Mouse (Mus musculus) embryonic facial prominence, embryonic 14.5 days (tissue): ENCODE measurements around the gene Per1. TPM values are rescaled to one million over a fixed set of nuclear protein-coding genes. Genes with fewer than 3 reads are reported as not detected.

Experiments
- ATAC-seq: fragments of 200-750 bp; cut with Nextera tagmentation; 2 replicates; pipeline ENCODE4 v1.8.0; 2017; ENCODE audit warnings: low read depth, moderate number of reproducible peaks, moderate TSS enrichment
- DNase-seq: peaks from one replicate; pipeline ENCODE4 v3.0.0-alpha.2; 2015; ENCODE audit warnings: low spot score
- H3K27ac ChIP-seq: fragments of 300-500 bp; sonication (generic); replicated peaks from 2 replicates; pipeline ENCODE4 v1.5.1; 2014; ENCODE audit warnings: low read depth, mild to moderate bottlenecking, low read length, moderate library complexity
- H3K27me3 ChIP-seq: fragments of 300-500 bp; sonication (generic); replicated peaks from 2 replicates; pipeline ENCODE4 v1.6.1; 2014; ENCODE audit warnings: low read length; ENCODE audit not compliant: control insufficient read depth, insufficient read depth
- H3K36me3 ChIP-seq: fragments of 300-500 bp; sonication (generic); 2 replicates; pipeline ENCODE4 v1.6.1; 2014; ENCODE audit warnings: low read length, mixed read lengths; ENCODE audit not compliant: control insufficient read depth, insufficient read depth
- H3K4me1 ChIP-seq: fragments of 300-500 bp; sonication (generic); 2 replicates; pipeline ENCODE4 v1.6.1; 2014; ENCODE audit warnings: antibody characterized with exemption, low read length; ENCODE audit not compliant: control insufficient read depth, insufficient read depth
- H3K4me2 ChIP-seq: fragments of 300-500 bp; sonication (generic); 2 replicates; pipeline ENCODE4 v1.6.1; 2014; ENCODE audit warnings: low read depth, mild to moderate bottlenecking, low read length, moderate library complexity, mixed read lengths
- H3K4me3 ChIP-seq: fragments of 300-500 bp; sonication (generic); 2 replicates; pipeline ENCODE4 v1.5.1; 2014; ENCODE audit warnings: low read depth, mild to moderate bottlenecking, low read length
- H3K9ac ChIP-seq: fragments of 300-500 bp; sonication (generic); 2 replicates; pipeline ENCODE4 v1.6.1; 2014; ENCODE audit warnings: low read depth, mild to moderate bottlenecking, low read length, moderate library complexity, mixed read lengths
- H3K9me3 ChIP-seq: fragments of 300-500 bp; sonication (generic); 2 replicates; pipeline ENCODE4 v1.6.1; 2016; ENCODE audit warnings: low read length; ENCODE audit not compliant: control insufficient read depth
- WGBS: fragments of 180-500 bp; shearing (Covaris S2); extraction: QIAGEN DNeasy Blood & Tissue Kit; methylation state at CpG from one replicate; pipeline ENCODE4 v1.1.7; 2014; 5-methylcytosine and 5-hydroxymethylcytosine counted together
- polyA plus RNA-seq: library from polyadenylated mRNA; unstranded; fragments of >200 nt; fragmentation: Nextera tagmentation; extraction: Ambion mirVana; gene quantifications from 2 replicates; pipeline ENCODE4 v1.2.1, GENCODE M21; 2014

Gene Per1
- polyA plus RNA-seq, 1 experiment from 2014 or later, result 28.2 TPM

DNA sequence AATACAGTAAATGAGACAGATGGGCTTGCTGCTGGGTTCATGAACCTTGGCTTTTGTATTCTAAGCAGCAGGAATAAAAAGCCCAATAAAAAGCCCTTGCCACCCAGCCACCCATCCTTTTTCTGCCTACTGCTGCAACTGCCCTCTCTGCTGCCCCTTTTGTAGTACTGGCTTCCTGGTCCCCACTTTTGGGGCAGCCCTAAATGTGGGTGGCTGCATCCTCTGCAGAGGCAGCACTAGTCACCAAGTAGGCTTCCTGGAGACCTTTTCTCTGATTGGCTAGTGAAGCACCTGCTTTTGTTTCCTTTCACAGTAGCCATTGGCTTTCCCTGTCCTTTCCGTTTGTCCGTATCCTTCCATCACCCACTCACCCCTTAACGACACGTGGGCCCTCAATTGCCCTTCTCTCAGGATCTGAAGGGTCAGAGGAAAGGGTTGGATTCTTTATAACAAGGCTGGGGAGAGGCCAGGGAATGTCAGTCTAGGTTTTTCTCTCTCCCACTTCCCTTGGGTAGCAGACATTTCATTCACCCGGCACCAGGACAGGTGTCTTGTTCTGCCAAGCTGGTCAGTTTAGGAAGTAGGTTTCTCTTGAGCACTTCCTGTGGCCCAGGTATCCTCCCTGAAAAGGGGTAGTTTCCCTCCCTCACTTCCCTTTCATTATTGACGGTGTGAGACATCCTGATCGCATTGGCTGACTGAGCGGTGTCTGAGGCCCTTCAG lies 3.2 kb downstream of the Per1 start:
- WGBS, result 21% methylated on average over 8 of the region's 8 CpGs
- peaks cover 28% of the 10 kb centered on the region for H3K36me3 ChIP-seq

DNA sequence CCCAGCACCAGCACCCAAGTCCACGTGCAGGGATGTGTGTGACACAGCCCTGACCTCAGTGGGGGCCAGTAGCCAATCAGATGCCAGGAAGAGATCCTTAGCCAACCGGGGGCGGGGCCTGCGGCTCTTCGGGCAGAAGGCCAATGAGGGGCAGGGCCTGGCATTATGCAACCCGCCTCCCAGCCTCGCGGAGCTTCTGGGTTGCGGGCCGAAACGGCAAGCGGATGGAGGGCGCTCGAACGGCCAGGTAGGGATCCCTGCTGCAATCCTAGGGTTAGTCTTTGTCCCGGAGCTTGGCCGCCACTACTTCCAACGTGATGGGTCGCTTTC lies 3.7 kb downstream of the Per1 start:
- H3K36me3 ChIP-seq, result peaks cover 33% of the 10 kb centered on the region
- H3K4me2 ChIP-seq, result peak overlapping the region; percentile 93
- peak overlapping the region; percentile 98 for H3K27ac ChIP-seq
- peaks cover 32% of the 10 kb centered on the region for H3K4me1 ChIP-seq
- peak overlapping the region; percentile 58 for H3K4me3 ChIP-seq
- peak overlapping the region; percentile 77 for H3K9ac ChIP-seq
- H3K27me3 ChIP-seq, result no peaks in the 10 kb centered on the region
- DNase-seq (peak; percentile 95), ATAC-seq (no peak)
- no peaks in the 10 kb centered on the region for H3K9me3 ChIP-seq
- WGBS, result 1% methylated on average over 10 of the region's 19 CpGs

More for the DNA sequence above, 3.2 kb downstream of the Per1 start:
- peak overlapping the region; percentile 58 for H3K4me3 ChIP-seq
- no peaks in the 10 kb centered on the region for H3K27me3 ChIP-seq
- ATAC-seq, result no peak
- H3K4me2 ChIP-seq, result peak overlapping the region; percentile 93
- no peak for DNase-seq
- H3K27ac ChIP-seq, result peak overlapping the region; percentile 98
- H3K9me3 ChIP-seq, result no peaks in the 10 kb centered on the region
- H3K4me1 ChIP-seq, result peaks cover 32% of the 10 kb centered on the region
- peak overlapping the region; percentile 77 for H3K9ac ChIP-seq

DNA sequence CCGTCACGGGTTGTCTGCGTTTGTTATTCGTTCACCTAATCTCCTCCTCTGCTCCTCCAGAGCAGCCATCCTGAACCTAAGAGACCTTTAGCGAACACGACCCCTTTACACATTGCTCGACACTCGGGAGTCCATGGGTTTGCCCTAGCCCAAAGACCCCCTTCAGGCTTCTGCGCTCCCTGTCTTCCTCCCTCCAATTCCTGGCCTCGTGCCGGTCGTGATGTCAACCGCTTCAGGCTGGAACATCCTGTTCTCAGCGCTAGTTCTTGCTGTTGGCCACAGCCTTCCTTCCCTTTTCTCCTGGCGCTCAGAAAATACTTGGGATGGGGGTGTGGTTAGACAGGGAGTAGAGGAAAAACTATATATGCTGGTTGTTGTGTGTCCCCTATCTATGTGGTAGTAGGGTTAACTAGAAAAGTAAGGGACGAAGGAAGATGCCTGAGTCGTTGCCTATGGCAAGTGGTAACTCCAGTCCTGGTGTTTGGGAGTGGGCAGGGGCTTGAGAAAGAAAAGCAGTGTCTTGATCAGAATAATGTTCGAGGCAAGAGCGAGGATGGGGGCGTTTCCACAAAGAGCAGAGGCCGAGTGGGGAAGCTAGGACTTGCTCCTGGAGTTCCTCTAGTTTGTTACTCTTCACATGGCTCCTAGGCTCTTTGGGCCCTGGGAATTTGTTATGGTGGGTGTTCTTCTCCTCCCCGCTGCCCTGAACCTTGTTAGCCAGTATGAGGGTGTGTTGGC lies 4.3 kb downstream of the Per1 start:
- peaks cover 30% of the 10 kb centered on the region for H3K4me1 ChIP-seq

DNA sequence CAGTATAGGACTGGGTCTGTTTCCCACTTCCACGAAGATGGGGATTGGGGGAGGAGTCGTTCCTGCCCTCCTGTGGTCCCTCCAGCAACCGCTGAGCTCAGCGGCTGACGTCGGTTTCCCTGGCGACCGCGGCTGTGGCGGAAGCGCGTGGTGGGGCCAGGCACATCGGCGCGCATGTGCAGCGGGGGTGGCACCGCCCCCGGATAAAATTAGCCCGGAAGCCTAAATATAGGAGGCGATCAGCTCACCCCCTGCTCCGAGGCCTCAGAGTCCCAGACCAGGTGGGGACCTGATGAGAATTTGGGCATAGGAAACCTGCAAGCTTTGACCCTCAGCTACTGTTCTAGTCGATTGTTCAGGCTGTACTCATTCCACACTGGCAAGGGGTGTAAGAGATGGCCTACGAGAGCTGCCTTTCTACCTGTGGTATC lies 4.9 kb downstream of the Per1 start:
- Histone ChIP-seq H3K4me3 (peak overlapping the region; percentile 58), H3K9ac (peak overlapping the region; percentile 77), H3K4me2 (peak overlapping the region; percentile 93), H3K9me3 (no peaks in the 10 kb centered on the region), H3K27me3 (no peaks in the 10 kb centered on the region), H3K27ac (peak overlapping the region; percentile 98), H3K4me1 (peaks cover 29% of the 10 kb centered on the region), H3K36me3 (peaks cover 45% of the 10 kb centered on the region)
- 2% methylated on average over 22 of the region's 23 CpGs for WGBS
- ATAC-seq (peak; percentile 23), DNase-seq (peak; percentile 94)

More for the DNA sequence above, 4.3 kb downstream of the Per1 start:
- Histone ChIP-seq H3K9me3 (no peaks in the 10 kb centered on the region), H3K9ac (peak overlapping the region; percentile 77), H3K27ac (peak overlapping the region; percentile 98), H3K36me3 (peaks cover 39% of the 10 kb centered on the region), H3K4me3 (peak overlapping the region; percentile 58), H3K27me3 (no peaks in the 10 kb centered on the region), H3K4me2 (peak overlapping the region; percentile 93)
- 1% methylated on average over 22 of the region's 22 CpGs for WGBS
- ATAC-seq, result no peak
- DNase-seq, result peak; percentile 75

DNA sequence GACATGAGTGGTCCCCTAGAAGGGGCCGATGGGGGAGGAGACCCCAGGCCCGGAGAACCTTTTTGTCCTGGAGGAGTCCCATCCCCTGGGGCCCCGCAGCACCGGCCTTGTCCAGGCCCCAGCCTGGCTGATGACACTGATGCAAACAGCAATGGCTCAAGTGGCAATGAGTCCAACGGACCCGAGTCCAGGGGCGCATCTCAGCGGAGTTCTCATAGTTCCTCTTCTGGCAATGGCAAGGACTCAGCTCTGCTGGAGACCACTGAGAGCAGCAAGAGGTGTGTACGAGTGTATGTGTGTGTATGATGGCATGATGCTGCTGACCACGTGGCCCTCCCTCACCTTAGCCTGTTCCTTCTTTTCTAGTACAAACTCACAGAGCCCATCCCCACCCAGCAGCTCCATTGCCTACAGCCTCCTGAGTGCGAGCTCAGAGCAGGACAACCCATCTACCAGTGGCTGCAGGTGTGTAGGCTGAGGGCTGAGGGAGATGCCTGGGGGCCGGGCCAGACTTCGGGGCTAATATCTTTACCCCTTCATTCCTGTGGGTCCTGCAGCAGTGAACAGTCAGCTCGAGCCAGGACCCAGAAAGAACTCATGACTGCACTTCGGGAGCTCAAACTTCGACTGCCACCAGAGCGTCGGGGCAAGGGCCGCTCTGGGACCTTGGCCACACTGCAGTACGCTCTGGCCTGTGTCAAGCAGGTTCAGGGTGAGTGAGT lies 5.8 kb downstream of the Per1 start:
- Histone ChIP-seq H3K9me3 (no peaks in the 10 kb centered on the region), H3K4me1 (peaks cover 26% of the 10 kb centered on the region), H3K27ac (peak overlapping the region; percentile 98; the same call in 1 of the 2 replicates), H3K9ac (peak overlapping the region; percentile 77), H3K36me3 (peaks cover 54% of the 10 kb centered on the region), H3K27me3 (no peaks in the 10 kb centered on the region), H3K4me3 (peak overlapping the region; percentile 58; the same call in 1 of the 2 replicates), H3K4me2 (peak overlapping the region; percentile 93)
- no peak for ATAC-seq
- 90% methylated on average over 20 of the region's 20 CpGs for WGBS
- DNase-seq, result no peak

DNA sequence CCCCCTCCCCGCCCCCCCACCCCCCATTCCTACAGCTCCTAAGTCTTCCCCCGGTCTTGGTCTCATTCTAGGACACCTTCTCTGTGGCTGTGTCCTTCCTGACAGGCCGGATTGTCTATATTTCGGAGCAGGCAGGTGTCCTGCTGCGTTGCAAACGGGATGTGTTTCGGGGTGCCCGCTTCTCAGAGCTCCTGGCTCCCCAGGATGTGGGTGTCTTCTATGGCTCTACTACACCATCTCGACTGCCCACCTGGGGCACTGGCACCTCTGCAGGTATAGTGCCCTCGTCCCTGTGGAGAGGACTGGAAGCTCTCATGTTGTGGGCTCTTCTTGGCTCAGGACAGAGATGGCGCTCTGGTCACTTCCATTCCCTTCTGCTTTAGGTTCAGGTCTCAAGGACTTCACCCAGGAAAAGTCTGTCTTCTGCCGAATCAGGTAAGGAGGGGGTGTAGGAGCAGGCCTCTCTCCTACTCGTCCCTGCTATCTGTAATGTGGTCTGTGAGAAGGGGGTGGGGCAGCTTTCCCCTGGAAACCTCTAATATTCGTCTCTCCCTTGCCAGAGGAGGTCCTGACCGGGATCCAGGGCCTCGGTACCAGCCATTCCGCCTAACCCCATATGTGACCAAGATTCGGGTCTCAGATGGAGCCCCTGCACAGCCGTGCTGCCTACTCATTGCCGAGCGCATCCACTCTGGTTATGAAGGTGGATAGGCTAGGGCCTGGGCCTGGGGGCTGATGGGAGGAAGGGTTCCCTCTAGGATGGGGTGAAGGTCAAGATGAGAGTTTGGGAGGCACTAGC lies 6.8 kb downstream of the Per1 start:
- Histone ChIP-seq H3K4me1 (peaks cover 19% of the 10 kb centered on the region), H3K36me3 (peaks cover 64% of the 10 kb centered on the region), H3K4me2 (no peak overlapping the region), H3K9ac (no peak overlapping the region), H3K27ac (no peak overlapping the region), H3K9me3 (no peaks in the 10 kb centered on the region), H3K4me3 (no peak overlapping the region), H3K27me3 (no peaks in the 10 kb centered on the region)
- WGBS, result 92% methylated on average over 19 of the region's 21 CpGs
- DNase-seq (no peak), ATAC-seq (no peak)

DNA sequence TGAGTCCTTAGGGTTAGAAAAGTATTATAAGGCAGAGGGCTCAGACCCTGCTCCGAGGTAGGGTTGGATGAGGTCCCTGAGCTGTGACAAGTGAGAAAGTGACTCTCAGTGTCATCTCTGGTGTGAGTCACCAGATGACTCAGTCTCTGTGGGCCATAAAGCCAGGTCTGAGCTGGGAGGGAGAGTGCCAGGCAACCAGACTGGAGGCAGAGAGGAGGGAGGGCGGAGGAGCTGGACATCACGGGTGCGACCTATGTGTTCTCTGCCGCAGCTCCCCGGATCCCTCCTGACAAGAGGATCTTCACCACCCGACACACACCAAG lies 7.3 kb downstream of the Per1 start:
- Histone ChIP-seq H3K27ac (no peak overlapping the region), H3K27me3 (no peaks in the 10 kb centered on the region), H3K36me3 (peaks cover 70% of the 10 kb centered on the region), H3K4me2 (no peak overlapping the region), H3K4me1 (peaks cover 16% of the 10 kb centered on the region), H3K4me3 (no peak overlapping the region), H3K9ac (no peak overlapping the region), H3K9me3 (no peaks in the 10 kb centered on the region)
- WGBS, result 94% methylated on average over 7 of the region's 7 CpGs
- no peak for ATAC-seq
- DNase-seq, result no peak

DNA sequence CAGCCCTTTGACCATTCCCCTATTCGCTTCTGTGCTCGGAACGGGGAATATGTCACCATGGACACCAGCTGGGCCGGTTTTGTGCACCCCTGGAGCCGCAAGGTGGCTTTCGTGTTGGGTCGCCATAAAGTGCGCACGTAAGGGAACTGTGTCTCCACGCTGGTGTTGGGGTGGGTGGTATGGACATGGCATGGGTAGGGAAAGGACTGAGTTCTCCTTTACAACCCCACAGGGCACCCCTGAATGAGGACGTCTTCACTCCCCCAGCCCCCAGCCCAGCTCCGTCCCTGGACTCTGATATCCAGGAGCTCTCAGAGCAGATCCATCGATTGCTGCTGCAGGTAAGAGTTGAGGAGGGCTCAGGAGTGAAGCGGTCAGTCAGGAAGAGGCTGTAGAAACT lies 8.1 kb downstream of the Per1 start:
- H3K9ac ChIP-seq, result no peak overlapping the region
- H3K4me3 ChIP-seq, result no peak overlapping the region
- no peaks in the 10 kb centered on the region for H3K9me3 ChIP-seq
- no peak overlapping the region for H3K27ac ChIP-seq
- H3K36me3 ChIP-seq, result peaks cover 77% of the 10 kb centered on the region
- peaks cover 9% of the 10 kb centered on the region for H3K4me1 ChIP-seq
- WGBS, result 95% methylated on average over 14 of the region's 14 CpGs
- no peak for ATAC-seq
- H3K4me2 ChIP-seq, result no peak overlapping the region
- DNase-seq, result no peak
- no peaks in the 10 kb centered on the region for H3K27me3 ChIP-seq
